Mouse (Mus musculus) left cerebral cortex, postnatal 25 days (tissue): ENCODE results near the gene Cftr. TPM values are rescaled to one million over a fixed set of nuclear protein-coding genes. Genes with fewer than 3 reads are reported as not detected.

Experiments
- DNase-seq, 2 experiments: peaks; one replicate each; pipeline ENCODE4 v3.0.0; 2022; ENCODE audit warnings: low spot score in 2 of 2, mixed read lengths in 1 of 2
- intact Hi-C: fragments of 180-260 bp; cut with DNase I; formaldehyde crosslinking; loops from one replicate; pipeline ENCODE4 v1.15.1; 2025
- total RNA-seq, 2 experiments: library from RNA; stranded (reverse); gene quantifications; 2 replicates each; pipeline ENCODE4 v1.2.3; 2021

The Cftr gene
- under 1 TPM; 0.30 to 0.80 TPM for total RNA-seq

- intact Hi-C loops = loop anchor here (5.0 kb wide), 1 partner anchor 83 kb away; no protein-coding TSS in a partner anchor
- DNase-seq = peak in 1 of 2 experiments; percentile 10
Measured at GRCm38 (mm10) chr6:18170311-18170922, at the start of gene Cftr. TSS of gene Cftr (plus strand) at chr6:18170687.

GRCm38 (mm10) chr6:18127206-18127983 is 43.1 kb upstream of the Cftr start:
- no peak for DNase-seq
- intact Hi-C loops = no loop called here

GRCm38 (mm10) chr6:18128059-18128458 is 42.4 kb upstream of the Cftr start:
- intact Hi-C loops = no loop called here
- no peak for DNase-seq

GRCm38 (mm10) chr6:18135246-18135645 is 35.2 kb upstream of the Cftr start:
- intact Hi-C loops = no loop called here
- no peak for DNase-seq

GRCm38 (mm10) chr6:18153031-18153430 is 17.5 kb upstream of the Cftr start:
- DNase-seq = no peak

GRCm38 (mm10) chr6:18169618-18170017 is 869 bp upstream of the Cftr start:
- intact Hi-C loops = loop anchor here (5.0 kb wide), 1 partner anchor 82 kb away; no protein-coding TSS in a partner anchor
- no peak for DNase-seq

More at GRCm38 (mm10) chr6:18153031-18153430, 17.5 kb upstream of the Cftr start:
- intact Hi-C loops = no loop called here

- peak; percentile 18 to 46 for DNase-seq
- intact Hi-C loops = loop anchor here (5.0 kb wide), 1 partner anchor 84 kb away; no protein-coding TSS in a partner anchor
Measured at GRCm38 (mm10) chr6:18171614-18172013, 1.1 kb downstream of the Cftr start.

- DNase-seq = no peak
- intact Hi-C loops = no loop called here
Measured at GRCm38 (mm10) chr6:18177509-18177908, 7.0 kb downstream of the Cftr start.

GRCm38 (mm10) chr6:18180665-18181064 is 10.2 kb downstream of the Cftr start:
- DNase-seq = no peak
- intact Hi-C loops = no loop called here

- intact Hi-C loops = no loop called here
Measured at GRCm38 (mm10) chr6:18182903-18183302, 12.4 kb downstream of the Cftr start.

GRCm38 (mm10) chr6:18220691-18221090 is 50.2 kb downstream of the Cftr start:
- intact Hi-C loops = no loop called here
- DNase-seq = no peak

More at GRCm38 (mm10) chr6:18182903-18183302, 12.4 kb downstream of the Cftr start:
- no peak for DNase-seq

GRCm38 (mm10) chr6:18223206-18223605 is 52.7 kb downstream of the Cftr start:
- DNase-seq = no peak
- intact Hi-C loops = no loop called here

GRCm38 (mm10) chr6:18225157-18225556 is 54.7 kb downstream of the Cftr start:
- DNase-seq = no peak
- intact Hi-C loops = no loop called here

GRCm38 (mm10) chr6:18246495-18246894 is 76.0 kb downstream of the Cftr start:
- intact Hi-C loops = no loop called here
- DNase-seq = no peak

- DNase-seq = no peak
- intact Hi-C loops = no loop called here
Measured at GRCm38 (mm10) chr6:18247891-18248463, 77.5 kb downstream of the Cftr start.

GRCm38 (mm10) chr6:18248464-18248863 is 78.0 kb downstream of the Cftr start:
- intact Hi-C loops = no loop called here
- DNase-seq = no peak

GRCm38 (mm10) chr6:18254586-18254985 is 84.1 kb downstream of the Cftr start:
- no peak for DNase-seq
- intact Hi-C loops = no loop called here

- DNase-seq = no peak
- intact Hi-C loops = no loop called here
Measured at GRCm38 (mm10) chr6:18270983-18271382, 100.5 kb downstream of the Cftr start.

- intact Hi-C loops = no loop called here
- no peak for DNase-seq
Measured at GRCm38 (mm10) chr6:18300781-18301180, 130.3 kb downstream of the Cftr start.

GRCm38 (mm10) chr6:18302105-18302504 is 131.6 kb downstream of the Cftr start:
- DNase-seq = no peak
- intact Hi-C loops = no loop called here

- DNase-seq = no peak
- intact Hi-C loops = no loop called here
Measured at GRCm38 (mm10) chr6:18303228-18303627, 132.7 kb downstream of the Cftr start.
